Mouse (Mus musculus): ENCODE results near the gene Otoa. TPM values are rescaled to one million over a fixed set of nuclear protein-coding genes. Genes with fewer than 3 reads are reported as not detected.

The Otoa gene
- 1 to 10 TPM in 1 of 2 experiments, under 1 TPM in 1; 0.40 to 1.6 TPM for polyA plus RNA-seq (2017; shearing (Covaris generic))

DNA sequence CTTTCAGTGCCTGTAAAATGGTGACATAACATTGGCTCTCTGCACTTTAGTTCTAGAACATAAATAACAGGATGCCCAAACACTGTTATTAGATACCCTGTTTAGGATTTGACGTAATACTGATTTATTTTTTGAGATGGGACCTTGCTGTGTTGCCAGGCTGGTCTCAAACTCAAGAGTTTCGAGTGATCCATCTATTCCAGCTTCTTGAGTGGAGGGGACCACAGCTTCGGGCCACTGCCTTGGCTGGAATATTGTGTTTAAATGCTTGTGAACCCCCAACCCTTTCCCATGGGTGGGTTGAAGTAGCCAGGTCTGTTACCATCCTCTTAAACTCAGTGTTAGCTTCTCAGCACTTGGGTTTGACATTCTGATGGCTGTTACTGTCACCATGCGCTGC lies at the start of gene Otoa:
Gene Otoa, plus strand, starts transcription at position 301 of the 400 bp plus-strand sequence.

GRCm38 (mm10) chr7:121033856-121034652 lies 47.4 kb upstream of the Otoa start, which contains the start of gene Mettl9:
Gene Mettl9 (plus strand): TSS chr7:121034445.

DNA sequence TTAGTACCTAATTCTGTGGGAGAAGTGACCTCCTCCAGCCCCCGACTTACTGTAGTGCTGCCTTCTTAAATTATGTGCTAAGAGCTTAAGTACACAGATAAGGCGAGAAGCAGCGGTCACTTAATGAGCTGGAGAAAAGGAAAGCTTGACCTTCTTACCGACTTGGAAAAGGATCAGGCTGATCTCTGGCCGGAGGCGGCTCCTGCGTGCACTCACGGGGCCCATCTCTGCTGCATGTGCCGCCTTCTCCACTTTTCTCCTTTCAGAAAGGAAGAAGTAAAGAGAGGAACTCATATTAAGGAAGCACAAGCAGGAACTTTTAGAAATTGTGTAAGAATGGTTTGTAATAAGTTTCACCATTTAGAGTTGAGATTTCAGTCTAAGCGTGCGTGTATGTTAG lies 7.2 kb upstream of the Otoa start, which contains the start of gene Igsf6:
Gene Igsf6, minus strand, starts transcription at position 292 of the 400 bp plus-strand sequence.

Other genes starting within 250 kb of the Otoa start
- gene Eef2k, start 238.8 kb upstream of the Otoa start, polyA plus RNA-seq (2017; shearing (Covaris generic)): 1 to 10 TPM; 7.0 to 7.2 TPM
- gene Polr3e, start 163.9 kb upstream of the Otoa start, polyA plus RNA-seq (2017; shearing (Covaris generic)): 10 to 100 TPM; 32.1 to 50.3 TPM
- gene Cdr2, start 99.3 kb upstream of the Otoa start, polyA plus RNA-seq (2017; shearing (Covaris generic)): 10 to 100 TPM in 1 of 2 experiments, 1 to 10 TPM in 1; 4.8 to 11.4 TPM
- under 1 TPM; 0.32 to 0.99 TPM for gene Mfsd13b, start 99.1 kb upstream of the Otoa start, polyA plus RNA-seq (2017; shearing (Covaris generic))
- 10 to 100 TPM; 23.4 to 56.3 TPM for gene Mettl9, start 47.2 kb upstream of the Otoa start, polyA plus RNA-seq (2017; shearing (Covaris generic))
- 1 to 10 TPM in 1 of 2 experiments, under 1 TPM in 1; 0.22 to 3.0 TPM for gene Igsf6, start 7.1 kb upstream of the Otoa start, polyA plus RNA-seq (2017; shearing (Covaris generic))

All from inflammation-experienced regulatory T-cells (primary cell).